Mouse (Mus musculus): ENCODE data around the gene Pdcd7. TPM values are rescaled to one million over a fixed set of nuclear protein-coding genes. Genes with fewer than 3 reads are reported as not detected.
A peak's percentile ranks its signal among the peaks of the same experiment; 100 is the strongest.

Gene Pdcd7
- total RNA-seq, 4 experiments from 2014 or later: 12.1 to 19.7 (median 15.0) TPM

DNA sequence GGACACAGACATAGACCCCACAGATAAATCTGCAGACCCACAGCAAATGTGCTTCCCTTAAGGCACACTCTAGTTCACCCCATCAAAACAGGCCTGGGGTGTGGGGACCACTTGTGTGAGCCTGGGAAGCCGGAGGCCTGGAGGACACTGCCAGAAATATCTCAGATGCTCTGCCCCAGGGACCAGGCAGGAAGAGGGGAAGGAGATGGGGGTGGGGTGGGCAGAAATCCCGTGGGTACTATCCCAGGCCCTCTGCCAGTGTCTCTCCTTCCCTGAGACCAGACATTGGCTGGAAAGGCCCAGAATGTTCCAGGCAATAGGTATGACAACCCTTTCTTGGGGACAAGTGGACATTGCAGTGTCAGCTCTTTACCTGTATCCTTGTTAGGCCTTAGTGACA lies 47.7 kb downstream of the Pdcd7 start:
- no peak for DNase-seq (ENCODE audit: low spot score in 2 of 2)

GRCm38 (mm10) chr9:65394360-65394759 lies 48.5 kb downstream of the Pdcd7 start:
- DNase-seq (ENCODE audit: low spot score in 2 of 2): no peak

GRCm38 (mm10) chr9:65398279-65398678 lies 52.4 kb downstream of the Pdcd7 start, which contains the start of gene Rasl12:
Gene Rasl12, plus strand, starts transcription at chr9:65398506.
- DNase-seq (ENCODE audit: low spot score in 2 of 2): peak; percentile 50 to 69

- DNase-seq (ENCODE audit: low spot score in 2 of 2): no peak
Observed at GRCm38 (mm10) chr9:65399934-65400333, 54.0 kb downstream of the Pdcd7 start.

DNA sequence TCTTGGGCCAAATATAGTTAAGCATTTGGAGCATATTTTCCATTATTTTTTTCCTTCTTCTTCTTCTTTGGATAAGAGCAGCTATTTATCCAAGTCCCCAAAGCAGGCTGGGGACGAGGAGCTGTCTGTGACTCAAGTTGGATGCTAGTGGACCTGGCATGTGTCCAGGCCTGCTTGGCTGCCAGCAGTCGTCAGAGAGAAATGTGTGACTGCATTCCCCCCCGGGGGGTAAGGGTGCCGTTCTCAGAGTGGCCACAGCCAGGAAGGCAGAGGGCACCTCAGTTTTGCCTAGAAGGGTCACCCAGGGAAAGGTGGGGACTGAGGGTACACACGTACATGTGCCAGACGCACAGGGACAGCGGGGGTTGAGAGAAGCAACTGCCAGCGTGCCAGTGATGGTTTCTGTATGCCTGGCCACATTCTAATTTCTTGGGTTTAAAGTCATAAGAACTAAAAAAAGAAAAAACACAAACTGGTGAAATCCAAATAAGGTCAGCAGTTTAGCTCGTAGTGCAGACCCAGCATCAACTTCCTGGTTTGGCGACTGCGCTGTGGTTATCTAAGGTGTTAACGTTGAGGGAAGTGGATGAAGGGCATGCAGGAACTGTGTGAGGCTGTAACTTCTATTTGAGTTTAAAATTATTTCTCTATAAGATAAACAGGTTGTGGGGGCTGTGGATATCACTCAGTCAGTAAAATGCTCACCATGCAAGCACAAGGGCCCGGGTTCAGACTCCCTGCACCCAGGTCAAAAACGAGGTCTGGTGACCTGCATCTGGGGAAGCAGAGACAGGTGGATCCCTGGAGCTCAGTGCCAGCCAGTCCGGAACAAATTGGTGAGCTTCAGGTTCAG lies 58.7 kb downstream of the Pdcd7 start:
- peak; percentile 77 to 82 for DNase-seq (ENCODE audit: low spot score in 2 of 2)

DNA sequence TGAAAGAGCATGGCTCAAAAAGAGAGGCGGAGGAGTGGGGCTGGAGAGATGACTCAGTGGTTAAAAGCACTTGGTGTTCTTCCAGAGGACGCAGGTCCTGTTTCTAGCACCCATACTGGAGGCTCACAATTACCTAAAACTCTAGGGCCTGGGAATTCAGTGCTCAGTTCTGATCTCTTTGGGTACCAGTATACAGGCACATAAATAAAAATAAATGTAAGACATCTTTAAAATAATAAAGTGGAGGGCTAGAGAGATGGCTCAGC lies 59.2 kb downstream of the Pdcd7 start:
- peak in 1 of 2 experiments; percentile 37 for DNase-seq (ENCODE audit: low spot score in 2 of 2)

DNA sequence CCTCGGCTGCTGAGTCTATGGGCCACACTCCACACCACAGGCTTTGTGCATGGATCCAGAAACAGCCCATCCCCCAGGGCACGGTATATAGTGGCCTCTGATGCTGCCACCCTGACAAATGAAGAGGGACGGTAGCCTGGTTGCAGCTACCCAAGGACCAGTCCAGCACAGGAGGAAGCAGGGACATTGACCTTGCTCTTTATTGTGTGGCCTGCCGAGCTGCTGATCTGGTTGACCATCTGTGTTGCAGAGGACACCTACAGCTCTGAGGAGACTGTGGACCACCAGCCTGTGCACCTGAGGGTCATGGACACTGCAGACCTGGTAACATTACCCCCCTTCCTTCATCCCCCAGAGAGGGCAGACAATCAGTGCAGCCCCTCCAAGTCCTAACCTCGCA lies 61.4 kb downstream of the Pdcd7 start:
- DNase-seq (ENCODE audit: low spot score in 2 of 2): no peak

DNA sequence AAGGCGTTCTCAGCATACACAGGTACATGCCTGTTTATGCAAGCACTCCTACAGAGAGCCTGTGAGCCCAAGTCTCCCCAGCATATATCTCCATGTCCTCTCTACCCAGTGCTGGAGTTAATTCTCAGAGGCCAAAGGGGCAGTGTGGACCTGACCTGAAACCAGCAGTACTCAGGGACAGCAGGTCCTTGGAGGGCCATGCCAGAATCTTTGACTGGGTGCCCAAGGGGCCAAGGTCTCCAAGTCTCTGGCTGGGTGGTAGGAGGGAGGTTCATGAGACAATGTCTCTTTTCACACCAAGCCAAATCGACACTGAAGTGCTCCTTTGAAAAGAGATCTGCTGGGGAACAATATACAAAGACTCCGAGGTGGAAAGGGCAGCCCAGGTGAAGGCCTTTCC lies 62.0 kb downstream of the Pdcd7 start:
- DNase-seq (ENCODE audit: low spot score in 2 of 2): no peak

- peak in 1 of 2 experiments; percentile 44 for DNase-seq (ENCODE audit: low spot score in 2 of 2)
Observed at GRCm38 (mm10) chr9:65408871-65409295, 63.0 kb downstream of the Pdcd7 start.

Other genes starting within 250 kb of the Pdcd7 start
- 10 to 100 TPM; 28.1 to 32.6 (median 30.4) TPM for gene Igdcc4, start 244.6 kb upstream of the Pdcd7 start, total RNA-seq (2022)
- under 1 TPM; 0.10 to 0.17 (median 0.12) TPM for gene Igdcc3, start 204.9 kb upstream of the Pdcd7 start, total RNA-seq (2022)
- gene Parp16, start 150.8 kb upstream of the Pdcd7 start, total RNA-seq (2022): 1 to 10 TPM; 3.3 to 5.2 (median 4.1) TPM
- 10 to 100 TPM in 2 of 4 experiments, 1 to 10 TPM in 2; 3.3 to 14.7 (median 9.6) TPM for gene Cilp, start 80.9 kb upstream of the Pdcd7 start, total RNA-seq (2022)
- 10 to 100 TPM; 55.4 to 65.0 (median 56.9) TPM for gene Clpx, start 51.8 kb upstream of the Pdcd7 start, total RNA-seq (2022)
- gene Ubap1l, start 14.9 kb downstream of the Pdcd7 start, total RNA-seq (2022): under 1 TPM in 3 of 4 experiments, not detected in 1; 0.31 to 0.52 (median 0.46) TPM
- 10 to 100 TPM in 3 of 4 experiments, 1 to 10 TPM in 1; 9.8 to 12.3 (median 11.4) TPM for gene Kbtbd13, start 45.5 kb downstream of the Pdcd7 start, total RNA-seq (2022)
- 1 to 10 TPM; 2.1 to 3.8 (median 2.2) TPM for gene Rasl12, start 52.4 kb downstream of the Pdcd7 start, total RNA-seq (2022)
- gene Slc51b, start 76.9 kb downstream of the Pdcd7 start, total RNA-seq (2022): not detected
- gene Mtfmt, start 89.7 kb downstream of the Pdcd7 start, total RNA-seq (2022): 1 to 10 TPM; 4.2 to 6.2 (median 5.3) TPM
- gene Spg21, start 114.8 kb downstream of the Pdcd7 start, total RNA-seq (2022): 10 to 100 TPM in 1 of 4 experiments, 1 to 10 TPM in 3; 5.8 to 15.8 (median 7.6) TPM
- not detected for gene Ankdd1a, start 174.1 kb downstream of the Pdcd7 start, total RNA-seq (2022)
- 1 to 10 TPM; 2.7 to 4.0 (median 3.0) TPM for gene Plekho2, start 233.9 kb downstream of the Pdcd7 start, total RNA-seq (2022)
- not detected for gene Pif1, start 241.1 kb downstream of the Pdcd7 start, total RNA-seq (2022)